Mouse (Mus musculus): ENCODE measurements around the gene Zfp799. TPM values are rescaled to one million over a fixed set of nuclear protein-coding genes. Genes with fewer than 3 reads are reported as not detected.
A peak's percentile ranks its signal among the peaks of the same experiment; 100 is the strongest.
"Not testable (repeated sequence)": the region's sequence is repeated elsewhere in the genome, so short reads cannot be mapped to it uniquely, and the experiment has no call there.

The Zfp799 gene
- 10 to 100 TPM; 24.2 to 32.7 TPM for total RNA-seq (2021)

DNA sequence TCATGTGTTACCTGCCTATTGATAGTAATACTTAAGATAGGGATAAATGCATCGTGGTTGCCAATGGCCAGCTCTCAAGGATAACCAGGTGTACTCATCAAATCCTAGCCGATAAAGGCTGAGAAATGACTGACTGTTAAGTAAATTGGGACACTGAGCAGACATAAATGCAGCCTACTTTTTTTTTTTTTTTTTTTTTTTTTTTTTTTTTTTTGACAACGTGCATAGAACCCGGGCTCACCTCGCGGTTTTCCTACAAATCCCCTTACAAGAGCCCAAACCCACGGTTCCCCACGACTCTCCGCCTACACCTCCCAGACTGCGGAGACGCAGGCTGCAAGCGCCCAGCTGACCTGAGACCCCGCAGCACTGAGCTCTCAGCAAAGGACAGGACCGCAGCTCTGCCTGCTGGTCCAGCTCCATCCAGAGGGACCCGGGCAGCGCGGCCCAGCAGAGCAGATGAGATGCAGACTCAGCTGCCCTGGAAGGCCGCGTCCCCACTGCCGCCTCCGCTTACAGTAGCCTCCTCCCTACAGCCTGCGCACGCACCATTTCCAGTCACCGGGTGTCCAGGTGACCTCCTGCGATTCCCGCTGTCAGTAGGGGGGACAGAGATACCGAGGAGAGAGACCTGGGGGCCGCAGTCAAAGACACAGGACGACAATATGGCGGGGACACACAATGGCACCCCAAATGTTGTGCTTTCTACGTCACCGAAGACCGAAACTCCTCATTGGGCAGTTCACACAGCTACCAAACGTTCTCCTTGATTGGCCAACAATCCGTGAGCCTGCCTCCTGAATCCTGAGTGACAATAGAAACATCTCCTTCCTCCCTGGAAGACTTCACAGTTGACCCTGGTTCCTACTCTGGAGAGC, at the start of gene Zfp799:
TSS of gene Zfp799 (minus strand) at position 722 of the 878 bp plus-strand sequence.
- peak; percentile 80 to 85 for DNase-seq (ENCODE audit: low spot score in 2 of 2)
- intact Hi-C loops (cut with DNase I) = no loop called here

DNA sequence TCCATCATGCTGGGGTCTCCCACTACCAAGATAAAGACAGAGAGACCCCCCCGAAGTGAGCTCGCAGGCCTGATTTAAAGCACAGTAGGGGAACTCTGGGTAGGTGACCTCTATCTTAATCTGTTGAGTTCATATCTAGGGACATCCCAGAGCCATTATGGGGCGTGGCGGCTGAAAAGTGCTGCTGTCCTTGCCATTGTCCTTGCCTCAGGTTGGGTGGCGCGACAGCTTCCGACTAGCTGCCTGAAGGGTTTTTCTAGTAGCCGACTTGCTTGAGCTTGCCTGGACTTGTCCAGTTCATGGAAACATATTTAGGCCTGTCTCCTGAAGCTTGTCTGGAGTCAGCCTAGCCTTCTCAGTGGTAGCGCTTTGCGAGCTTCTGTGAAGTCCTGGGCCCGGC, 48.7 kb upstream of the Zfp799 start:
- DNase-seq (ENCODE audit: low spot score in 2 of 2) = no peak
- intact Hi-C loops (cut with DNase I) = no loop called here

GRCm38 (mm10) chr17:32877471-32878171, 47.6 kb upstream of the Zfp799 start:
- intact Hi-C loops (cut with DNase I) = no loop called here
- DNase-seq (ENCODE audit: low spot score in 2 of 2) = no peak

DNA sequence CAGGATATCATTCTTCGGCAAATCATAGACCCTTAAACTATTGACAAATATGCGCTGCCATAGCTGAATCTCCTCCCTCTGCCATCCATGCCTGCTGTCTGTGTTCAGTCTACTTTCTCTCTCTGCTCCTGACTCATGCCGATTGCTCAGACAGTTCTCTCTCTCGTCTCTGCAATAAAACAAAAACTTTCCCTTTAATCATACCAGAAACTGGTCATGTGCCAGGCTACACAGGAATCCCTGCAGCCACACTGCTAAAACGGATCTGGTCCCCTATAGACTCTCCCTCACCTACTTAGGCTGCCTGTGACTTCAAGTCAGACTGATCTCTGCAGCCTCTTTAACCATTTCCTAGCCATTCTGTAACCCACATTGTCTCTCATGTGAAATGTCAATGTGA, 42.6 kb upstream of the Zfp799 start:
- intact Hi-C loops (cut with DNase I) = no loop called here
- no peak for DNase-seq (ENCODE audit: low spot score in 2 of 2)

GRCm38 (mm10) chr17:32872091-32872490, 42.0 kb upstream of the Zfp799 start:
- DNase-seq (ENCODE audit: low spot score in 2 of 2) = no peak
- intact Hi-C loops (cut with DNase I) = no loop called here

- intact Hi-C loops (cut with DNase I) = no loop called here
Measured at GRCm38 (mm10) chr17:32871483-32871882, 41.4 kb upstream of the Zfp799 start.

GRCm38 (mm10) chr17:32867266-32867665, 37.2 kb upstream of the Zfp799 start:
- DNase-seq (ENCODE audit: low spot score in 2 of 2); intact Hi-C loops (cut with DNase I): not testable (repeated sequence)

More at GRCm38 (mm10) chr17:32871483-32871882, 41.4 kb upstream of the Zfp799 start:
- DNase-seq (ENCODE audit: low spot score in 2 of 2) = no peak

DNA sequence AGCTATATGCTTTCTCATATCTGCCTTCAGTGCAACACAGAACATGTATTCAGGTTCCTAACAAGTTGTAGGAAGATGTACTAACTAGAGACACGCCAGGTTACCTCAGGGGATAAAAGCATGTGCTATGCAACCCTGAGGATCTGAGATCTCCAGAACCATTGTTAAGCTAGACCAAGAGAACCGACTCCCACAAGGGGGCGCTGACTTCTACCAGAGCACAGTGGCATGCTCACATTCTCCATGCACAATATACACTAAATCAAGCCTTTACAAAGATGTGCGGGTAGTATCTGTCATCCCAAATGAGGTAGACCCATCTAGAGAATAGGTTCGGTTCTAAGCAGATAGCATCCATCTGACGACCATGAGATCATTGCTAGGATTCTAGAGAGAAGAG, 26.7 kb upstream of the Zfp799 start:
- intact Hi-C loops (cut with DNase I) = not testable (repeated sequence)

DNA sequence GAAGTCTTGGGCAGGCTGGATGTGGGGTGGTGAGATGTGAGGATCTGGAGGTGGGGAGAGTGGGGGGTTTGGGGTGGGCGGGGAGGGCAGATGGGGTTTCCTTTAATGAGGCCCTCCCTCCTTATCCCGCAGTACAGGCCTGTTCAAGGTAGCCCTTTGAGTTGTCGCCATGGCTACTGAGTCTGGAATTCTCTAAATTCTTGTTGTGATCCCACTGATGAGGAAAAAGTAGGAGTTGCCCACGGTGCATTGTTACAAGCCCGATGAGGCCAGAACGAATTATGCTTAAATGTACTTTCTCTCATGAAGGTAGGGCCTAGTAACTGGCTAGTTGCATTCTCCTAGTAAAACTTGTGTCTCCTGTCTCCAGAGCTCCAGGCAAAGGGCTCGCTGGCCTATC, 21.5 kb upstream of the Zfp799 start:
- intact Hi-C loops (cut with DNase I) = no loop called here
- no peak for DNase-seq (ENCODE audit: low spot score in 2 of 2)

More for the DNA sequence above, 26.7 kb upstream of the Zfp799 start:
- DNase-seq (ENCODE audit: low spot score in 2 of 2) = not testable (repeated sequence)

- DNase-seq (ENCODE audit: low spot score in 2 of 2) = no peak
- intact Hi-C loops (cut with DNase I) = no loop called here
Measured at GRCm38 (mm10) chr17:32841388-32841787, 11.3 kb upstream of the Zfp799 start.

- intact Hi-C loops (cut with DNase I) = no loop called here
- DNase-seq (ENCODE audit: low spot score in 2 of 2) = no peak
Measured at GRCm38 (mm10) chr17:32839083-32839802, 9.2 kb upstream of the Zfp799 start.

- no peak for DNase-seq (ENCODE audit: low spot score in 2 of 2)
- intact Hi-C loops (cut with DNase I) = no loop called here
Measured at GRCm38 (mm10) chr17:32830418-32830782, 339 bp upstream of the Zfp799 start.

DNA sequence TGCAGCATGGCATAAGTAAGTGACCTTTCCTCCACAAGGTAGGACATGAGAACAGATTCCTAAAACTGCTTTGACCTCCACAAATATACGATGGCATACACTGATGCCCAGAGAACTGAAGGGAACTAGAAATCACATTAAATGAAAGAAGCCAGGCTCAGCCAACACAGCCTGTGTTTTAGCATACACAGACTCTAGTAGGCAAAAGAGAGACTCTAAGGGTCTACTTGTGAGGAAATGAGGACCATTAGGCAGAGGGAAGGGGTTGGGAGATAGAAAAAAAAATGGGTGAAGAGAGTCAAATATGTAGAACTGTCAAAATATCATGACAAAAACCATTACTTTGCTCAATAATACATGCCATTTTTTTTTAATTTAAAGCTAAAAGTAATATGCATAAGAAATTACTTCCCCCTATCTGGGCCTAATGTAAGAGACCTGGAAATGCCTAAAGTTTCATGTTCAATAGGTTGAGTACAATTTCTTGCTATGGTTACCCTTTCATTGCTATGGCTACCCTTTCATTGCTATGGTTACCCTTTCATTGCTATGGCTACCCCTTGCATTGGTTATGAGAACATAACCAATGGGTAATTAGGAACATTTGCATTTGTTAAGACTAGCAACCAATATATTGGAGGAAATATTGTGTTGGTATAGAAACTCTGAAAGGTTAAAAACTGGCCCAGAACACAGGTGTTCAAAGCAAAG, 13.8 kb downstream of the Zfp799 start:
- intact Hi-C loops (cut with DNase I) = no loop called here
- no peak for DNase-seq (ENCODE audit: low spot score in 2 of 2)

DNA sequence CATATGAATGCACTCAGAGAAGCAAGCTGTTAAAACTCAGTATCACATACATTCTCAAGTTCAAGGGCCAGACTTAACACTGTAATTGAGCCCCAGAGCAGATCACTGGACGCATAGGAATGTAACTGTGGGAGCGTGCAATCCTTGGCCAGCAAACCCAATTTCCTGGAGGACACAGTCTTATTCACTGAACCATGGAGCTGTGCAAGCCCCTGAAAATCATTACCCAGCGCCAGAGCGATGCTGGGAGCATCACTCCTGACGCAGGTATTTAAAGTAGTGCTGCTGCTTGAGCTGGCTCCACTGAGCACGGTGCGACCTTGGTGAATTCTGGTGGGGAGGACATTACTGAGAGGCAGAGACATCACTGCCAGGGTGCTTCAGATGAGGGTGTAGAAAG, 15.9 kb downstream of the Zfp799 start:
- no peak for DNase-seq (ENCODE audit: low spot score in 2 of 2)
- intact Hi-C loops (cut with DNase I) = no loop called here

DNA sequence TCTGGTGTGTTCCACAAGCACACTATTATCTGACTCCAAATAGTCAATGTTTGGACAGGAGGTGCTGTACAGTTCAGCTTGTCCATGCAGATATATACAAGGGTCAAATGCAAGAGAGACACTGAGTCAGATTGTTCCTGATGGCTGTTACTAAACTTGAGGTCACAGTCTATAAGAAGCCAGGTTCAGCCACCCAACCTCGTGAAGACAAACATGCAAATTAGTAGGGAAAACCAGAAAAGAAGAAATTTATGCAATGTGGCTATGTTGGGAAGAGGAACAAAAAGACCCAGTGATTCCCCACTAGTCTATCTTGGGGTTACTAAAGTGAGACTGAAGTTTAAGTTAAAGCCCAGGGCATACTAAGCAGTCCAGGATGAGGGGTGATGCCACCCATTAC, 19.4 kb downstream of the Zfp799 start:
- intact Hi-C loops (cut with DNase I) = no loop called here
- DNase-seq (ENCODE audit: low spot score in 2 of 2) = no peak

DNA sequence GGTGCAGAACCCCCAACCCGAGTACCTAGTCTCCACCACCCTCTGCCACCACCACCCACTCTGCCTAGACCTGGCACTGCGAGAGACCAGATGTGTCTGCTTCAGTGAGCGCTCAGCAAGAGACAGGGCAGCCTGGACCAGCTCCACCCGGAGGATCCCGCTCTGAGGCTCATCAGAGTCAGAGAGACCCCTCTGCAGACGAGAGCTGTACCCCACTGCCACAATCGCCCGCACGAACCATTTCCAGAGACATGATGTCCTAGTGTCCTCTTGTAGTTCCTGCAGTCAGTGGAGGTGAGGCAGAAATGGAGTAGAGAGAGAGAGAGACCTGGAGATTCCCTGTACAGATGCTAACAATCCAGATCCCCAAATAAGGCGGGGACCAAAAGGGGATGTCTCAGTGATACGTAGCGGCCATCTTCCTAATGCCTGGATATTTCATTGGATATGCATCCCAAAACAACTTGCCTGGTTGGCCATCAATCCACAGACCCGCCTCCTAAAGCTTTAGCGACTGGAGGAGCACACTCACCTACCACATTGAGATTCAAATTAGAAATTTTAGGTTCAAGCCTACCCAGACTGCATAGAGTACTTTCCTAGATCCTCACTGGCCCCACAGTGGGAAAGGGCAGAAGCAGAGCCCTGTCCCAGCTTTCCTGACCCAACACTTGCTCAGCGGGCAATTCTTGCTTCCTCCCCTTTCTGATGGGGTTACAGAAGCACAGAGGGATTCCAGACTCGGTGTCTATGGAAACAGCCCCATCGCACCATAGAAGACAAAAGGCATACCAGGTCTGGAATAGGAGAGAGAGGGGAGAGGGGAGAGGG, 20.3 kb downstream of the Zfp799 start, which contains the start of gene Zfp811:
TSS of gene Zfp811 (minus strand) at position 388 of the 831 bp plus-strand sequence.
- intact Hi-C loops (cut with DNase I) = no loop called here
- peak; percentile 47 to 50 for DNase-seq (ENCODE audit: low spot score in 2 of 2)

- intact Hi-C loops (cut with DNase I) = no loop called here
- DNase-seq (ENCODE audit: low spot score in 2 of 2) = no peak
Measured at GRCm38 (mm10) chr17:32808921-32809320, 21.1 kb downstream of the Zfp799 start.

DNA sequence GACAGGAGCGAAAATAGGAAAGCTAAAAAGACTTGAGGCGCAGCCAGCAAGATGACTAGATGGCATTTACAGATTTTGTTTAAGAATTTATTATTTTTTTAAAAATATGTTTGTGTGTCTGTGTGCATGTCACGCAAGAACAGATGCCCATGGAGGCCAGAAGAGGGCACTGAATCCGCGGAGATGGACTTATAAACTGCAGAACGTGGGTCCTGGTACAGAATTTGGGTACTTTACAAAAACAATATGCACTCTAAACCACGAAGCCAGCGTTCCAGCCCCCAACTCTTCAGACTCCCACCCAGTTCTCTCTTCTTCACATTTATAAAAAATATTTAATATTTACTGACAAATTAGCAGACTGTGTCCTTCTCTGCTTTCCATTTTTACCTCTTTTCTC, 40.8 kb downstream of the Zfp799 start:
- intact Hi-C loops (cut with DNase I) = no loop called here
- DNase-seq (ENCODE audit: low spot score in 2 of 2) = no peak

- no peak for DNase-seq (ENCODE audit: low spot score in 2 of 2)
- intact Hi-C loops (cut with DNase I) = no loop called here
Measured at GRCm38 (mm10) chr17:32788576-32788975, 41.5 kb downstream of the Zfp799 start.
